Mouse (Mus musculus) ES-Bruce4 (cell line): ENCODE measurements around the gene Plxna4.

ENCODE experiments used
- CTCF ChIP-seq: IDR thresholded peaks from one replicate; pipeline ENCODE4 v1.8.1; 2011; ENCODE audit warnings: low read depth, low read length
- EP300 ChIP-seq: IDR thresholded peaks from 2 replicates; pipeline ENCODE4 v1.6.1; 2011; ENCODE audit warnings: low read depth, low read length; ENCODE audit not compliant: insufficient read depth
- POLR2A ChIP-seq: IDR thresholded peaks from one replicate; pipeline ENCODE4 v1.8.1; 2011; ENCODE audit warnings: low read length; ENCODE audit not compliant: insufficient read depth

DNA sequence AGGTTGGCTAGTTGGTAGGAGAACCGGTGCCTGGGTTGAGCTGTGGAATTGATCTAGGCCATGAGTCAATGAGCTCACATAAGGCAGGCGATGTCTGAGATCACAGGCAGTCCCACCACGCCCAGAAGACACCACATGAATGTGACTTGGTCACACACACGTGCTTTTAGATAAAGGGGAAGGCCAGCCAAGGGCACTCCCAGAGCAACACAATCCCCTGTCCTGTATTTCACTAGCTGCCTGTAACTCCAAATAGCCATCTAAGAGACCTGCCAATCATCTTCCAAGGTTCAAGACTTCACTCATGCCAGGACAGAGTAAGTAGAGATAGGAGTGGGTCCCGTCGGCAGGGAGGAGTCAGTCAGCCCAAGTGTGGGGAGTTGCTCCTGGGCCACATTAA, 245.7 kb downstream of the Plxna4 start:
- no peak for TF ChIP-seq CTCF
- no peak for TF ChIP-seq POLR2A
- TF ChIP-seq EP300, result no peak
